Mouse (Mus musculus): ENCODE results near the gene Gm10521.
"Not testable (repeated sequence)": the region's sequence is repeated elsewhere in the genome, so short reads cannot be mapped to it uniquely, and the experiment has no call there.

Gene Gm10521

DNA sequence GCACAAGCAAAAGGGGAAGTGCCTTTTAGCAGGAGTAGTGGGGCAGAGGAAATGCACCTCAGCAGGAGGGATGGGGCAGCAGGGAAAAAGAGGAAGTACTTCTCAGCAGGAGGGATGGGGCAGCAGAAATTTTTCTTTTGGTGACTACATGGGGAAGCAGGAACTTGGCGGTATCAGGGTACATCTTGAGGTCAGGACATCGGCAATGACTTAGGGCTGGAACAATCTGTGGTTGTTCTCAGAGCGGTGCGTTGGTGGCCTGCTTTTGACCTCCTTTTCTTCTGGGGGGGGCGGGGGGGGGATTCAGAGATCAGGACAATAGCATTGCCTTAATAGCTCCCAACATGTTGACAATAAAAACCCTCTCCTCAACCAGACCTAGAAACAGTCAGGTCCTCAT is at the start of gene Gm10521:
TSS of gene Gm10521 (plus strand) at position 301 of the 400 bp plus-strand sequence.
- not testable (repeated sequence) for DNase-seq (ENCODE audit: low spot score)

DNA sequence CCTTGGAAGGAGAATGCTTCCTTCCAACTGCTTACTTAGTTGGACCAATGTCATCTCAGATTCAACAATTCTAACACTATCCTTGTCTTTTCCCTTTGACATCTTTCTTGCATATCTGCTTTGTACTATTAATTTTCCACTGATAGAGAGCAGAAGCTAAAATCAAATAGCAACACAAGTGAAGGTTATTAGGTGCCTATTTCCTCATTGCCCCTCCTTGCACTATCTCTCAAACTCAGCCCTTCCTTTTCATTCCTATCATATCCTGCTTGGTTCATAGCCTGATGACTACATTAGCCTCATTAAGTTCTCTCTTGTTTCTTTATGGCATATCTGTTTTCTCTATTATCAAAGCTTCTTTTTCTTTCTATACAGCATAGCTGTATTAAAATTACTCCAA is 47.3 kb upstream of the Gm10521 start:
- no peak for DNase-seq (ENCODE audit: low spot score)

DNA sequence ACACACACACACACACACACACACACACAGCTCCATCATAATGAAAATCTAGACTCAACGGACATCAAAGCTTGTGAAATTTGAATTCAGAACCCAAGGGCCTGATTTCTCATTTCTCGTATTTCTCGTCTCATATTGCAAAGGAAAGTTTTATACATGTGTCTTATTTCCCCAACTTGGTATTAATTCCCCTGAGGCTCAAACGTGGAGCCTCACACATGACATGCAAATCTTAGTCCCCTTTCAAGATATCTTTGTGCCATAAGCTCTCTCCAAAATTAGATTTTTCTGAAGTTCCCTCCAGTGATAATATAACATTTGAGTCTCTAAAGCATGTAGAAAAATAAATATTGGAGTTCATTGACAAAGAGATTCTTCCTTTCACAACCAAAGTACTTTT is 46.7 kb upstream of the Gm10521 start:
- no peak for DNase-seq (ENCODE audit: low spot score)

- DNase-seq (ENCODE audit: low spot score): no peak
Measured at GRCm38 (mm10) chr1:171849454-171849853, 46.0 kb upstream of the Gm10521 start.

DNA sequence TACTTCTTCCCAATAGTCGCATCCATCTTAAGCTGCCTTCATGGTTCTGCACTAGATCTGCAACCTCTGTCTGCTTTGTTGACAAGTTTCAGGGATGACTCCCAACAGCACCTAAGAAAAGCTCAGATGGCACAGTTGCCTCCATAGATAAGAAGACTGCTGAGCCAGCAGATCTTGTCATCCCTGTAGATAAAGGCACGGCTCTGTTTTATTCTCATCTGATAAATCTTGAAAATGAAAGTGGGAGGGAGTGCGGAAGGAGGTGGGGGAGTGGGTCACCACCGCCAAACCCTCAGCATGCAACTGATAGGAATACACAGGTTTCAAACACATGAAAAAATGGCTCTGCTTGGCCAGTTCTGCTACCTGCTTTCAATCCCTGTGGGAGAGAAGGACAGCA is 30.0 kb upstream of the Gm10521 start:
- DNase-seq (ENCODE audit: low spot score): no peak

DNA sequence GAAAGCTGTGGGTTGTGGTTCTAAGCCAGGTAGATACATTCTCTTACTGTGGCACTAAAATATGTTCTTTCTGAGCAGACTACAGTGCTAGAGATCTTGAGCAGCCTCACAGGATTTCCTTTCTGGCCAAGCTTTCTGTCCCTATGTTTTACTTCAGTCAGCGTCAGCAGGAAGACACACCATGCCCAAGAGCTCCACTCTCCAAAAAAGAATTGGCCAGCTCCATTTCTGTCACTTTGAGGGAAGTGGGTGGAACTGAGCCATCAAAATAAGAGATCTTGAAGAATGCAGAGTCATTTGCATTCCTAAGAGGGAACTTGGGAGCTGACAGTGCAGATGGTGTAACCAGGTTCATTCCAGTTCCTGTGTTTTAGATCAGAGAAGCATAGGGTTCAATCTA is 8.5 kb upstream of the Gm10521 start:
- DNase-seq (ENCODE audit: low spot score): no peak

DNA sequence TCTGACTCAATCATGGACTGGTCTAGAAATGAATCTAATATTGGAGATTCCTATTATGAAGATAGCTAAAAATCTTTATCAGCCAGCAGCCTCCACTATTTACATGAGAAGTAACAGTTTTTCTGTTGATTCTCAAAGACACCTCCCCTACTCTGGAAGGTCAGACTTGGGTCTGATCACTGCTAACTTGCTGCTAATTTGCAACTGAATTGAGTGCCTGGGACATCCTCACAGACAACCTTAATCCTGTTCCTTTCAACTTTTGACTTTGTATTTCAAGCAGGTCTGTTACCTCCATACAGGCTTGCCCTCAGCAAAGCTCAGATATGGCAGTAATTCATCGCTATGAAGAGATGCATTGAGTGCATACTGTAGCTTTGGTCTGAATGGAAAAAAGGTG is 8.5 kb downstream of the Gm10521 start:
- DNase-seq (ENCODE audit: low spot score): no peak

DNA sequence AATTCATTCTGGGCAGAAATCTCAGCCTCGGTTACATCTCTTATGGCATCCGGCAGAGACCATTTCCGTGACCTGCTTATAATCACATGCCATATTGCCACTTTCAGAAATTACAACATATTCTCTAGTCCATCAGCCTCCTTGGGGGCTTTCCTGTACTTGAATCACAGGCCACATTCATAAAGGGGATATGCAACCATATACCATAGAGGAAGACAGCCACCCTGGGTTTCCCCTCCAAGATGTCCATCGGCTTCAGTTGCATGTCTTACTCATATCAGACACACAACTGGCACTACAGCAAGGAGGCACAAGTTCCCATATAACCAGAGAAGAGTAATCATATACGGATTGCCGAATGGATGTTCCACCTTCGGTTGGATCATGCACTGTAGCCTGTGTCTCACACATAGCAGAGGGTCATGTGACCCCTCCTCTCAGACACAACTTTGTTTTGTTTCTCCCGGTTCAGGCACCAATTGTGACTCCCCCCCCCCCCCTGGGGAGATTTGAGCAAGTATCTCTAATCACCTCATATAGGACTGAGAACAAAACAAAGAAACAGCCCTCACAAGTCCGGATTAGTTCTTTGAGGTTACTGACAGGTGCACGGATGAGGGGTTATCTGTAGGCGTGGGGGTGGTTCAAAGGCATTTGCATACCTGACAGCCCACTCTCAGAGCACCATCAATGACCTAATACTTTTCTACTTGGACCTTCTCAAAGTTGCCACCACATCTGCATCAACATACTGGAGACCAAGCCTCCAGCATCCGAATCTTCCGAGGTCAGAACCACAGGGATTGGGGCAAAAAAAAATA is 20.4 kb downstream of the Gm10521 start:
- DNase-seq (ENCODE audit: low spot score): no peak

GRCm38 (mm10) chr1:171917305-171918039 is 22.0 kb downstream of the Gm10521 start, which contains the start of gene Slamf6:
Gene Slamf6, plus strand, starts transcription at chr1:171917515.
- DNase-seq (ENCODE audit: low spot score): no peak

GRCm38 (mm10) chr1:171918136-171918920 is 22.9 kb downstream of the Gm10521 start:
- no peak for DNase-seq (ENCODE audit: low spot score)

DNA sequence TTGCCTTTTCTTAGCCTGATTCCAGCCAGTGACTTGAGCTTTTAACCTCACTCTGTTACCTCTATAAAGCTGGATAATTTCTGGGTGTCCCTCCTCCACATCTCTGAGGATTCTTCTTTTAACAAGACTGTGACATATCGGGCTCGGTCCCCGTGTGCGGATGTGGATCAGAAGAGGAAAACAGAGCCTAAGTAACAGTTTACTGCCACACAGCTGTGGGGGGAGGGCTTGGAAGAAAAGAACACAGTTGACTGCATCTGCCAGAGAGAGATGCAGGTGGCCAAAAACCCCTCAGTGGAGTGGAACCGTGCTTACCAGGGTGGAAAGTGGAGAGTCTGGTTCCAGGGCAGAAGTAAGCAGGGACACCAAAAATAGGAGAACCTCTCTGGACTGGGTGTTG is 23.7 kb downstream of the Gm10521 start:
- DNase-seq (ENCODE audit: low spot score): no peak

DNA sequence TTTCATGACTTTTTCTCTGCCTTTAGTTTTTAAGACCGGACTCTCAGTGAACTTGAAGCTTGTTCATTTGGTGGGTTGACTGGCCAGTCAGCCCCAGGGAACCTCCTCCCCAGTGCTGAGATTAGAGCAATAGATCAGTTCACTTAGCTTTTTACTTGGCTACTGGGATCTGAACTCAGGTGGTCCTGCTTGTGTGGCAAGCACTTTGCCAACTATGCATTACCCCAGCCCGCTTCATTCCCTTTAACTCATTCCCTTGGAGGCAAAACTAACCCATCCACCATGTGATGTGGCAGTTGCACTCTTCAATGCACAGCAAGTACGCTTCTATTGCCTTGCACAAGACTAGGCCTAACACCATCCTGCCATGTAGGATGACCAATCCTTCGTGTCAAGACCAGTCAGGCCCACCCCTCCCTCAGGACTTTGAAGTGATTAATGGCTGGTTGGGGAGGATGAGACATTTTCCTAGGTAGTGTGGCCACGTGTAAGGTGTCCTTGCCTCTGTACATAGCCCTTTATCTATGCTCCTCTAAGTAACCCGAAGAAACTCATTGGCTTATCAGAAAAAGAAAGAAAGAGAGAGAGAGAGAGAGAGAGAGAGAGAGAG is 24.5 kb downstream of the Gm10521 start:
- no peak for DNase-seq (ENCODE audit: low spot score)

- no peak for DNase-seq (ENCODE audit: low spot score)
Measured at GRCm38 (mm10) chr1:171920989-171921621, 25.6 kb downstream of the Gm10521 start.

DNA sequence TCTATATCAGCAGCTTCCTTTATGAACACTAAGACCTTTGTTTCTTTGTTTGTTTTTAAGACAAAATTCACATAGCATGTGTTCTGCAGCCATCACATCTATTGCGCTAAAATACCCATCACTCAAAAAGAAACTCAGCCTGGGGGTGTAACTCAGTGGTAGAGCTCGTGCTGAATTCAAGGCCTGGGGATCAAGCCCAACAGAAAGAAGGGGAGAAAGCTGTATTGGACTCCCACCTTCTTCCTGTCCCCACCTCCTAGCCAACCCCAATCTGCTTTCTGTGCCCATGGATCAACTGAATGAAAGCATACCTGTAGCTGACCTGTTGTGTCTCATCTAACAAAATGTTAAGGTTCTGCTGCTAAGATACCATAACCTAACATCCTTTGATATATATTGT is 26.2 kb downstream of the Gm10521 start:
- no peak for DNase-seq (ENCODE audit: low spot score)

GRCm38 (mm10) chr1:171922844-171923243 is 27.4 kb downstream of the Gm10521 start:
- DNase-seq (ENCODE audit: low spot score): no peak

GRCm38 (mm10) chr1:171924900-171925299 is 29.4 kb downstream of the Gm10521 start:
- no peak for DNase-seq (ENCODE audit: low spot score)

GRCm38 (mm10) chr1:171933851-171934250 is 38.4 kb downstream of the Gm10521 start:
- no peak for DNase-seq (ENCODE audit: low spot score)

DNA sequence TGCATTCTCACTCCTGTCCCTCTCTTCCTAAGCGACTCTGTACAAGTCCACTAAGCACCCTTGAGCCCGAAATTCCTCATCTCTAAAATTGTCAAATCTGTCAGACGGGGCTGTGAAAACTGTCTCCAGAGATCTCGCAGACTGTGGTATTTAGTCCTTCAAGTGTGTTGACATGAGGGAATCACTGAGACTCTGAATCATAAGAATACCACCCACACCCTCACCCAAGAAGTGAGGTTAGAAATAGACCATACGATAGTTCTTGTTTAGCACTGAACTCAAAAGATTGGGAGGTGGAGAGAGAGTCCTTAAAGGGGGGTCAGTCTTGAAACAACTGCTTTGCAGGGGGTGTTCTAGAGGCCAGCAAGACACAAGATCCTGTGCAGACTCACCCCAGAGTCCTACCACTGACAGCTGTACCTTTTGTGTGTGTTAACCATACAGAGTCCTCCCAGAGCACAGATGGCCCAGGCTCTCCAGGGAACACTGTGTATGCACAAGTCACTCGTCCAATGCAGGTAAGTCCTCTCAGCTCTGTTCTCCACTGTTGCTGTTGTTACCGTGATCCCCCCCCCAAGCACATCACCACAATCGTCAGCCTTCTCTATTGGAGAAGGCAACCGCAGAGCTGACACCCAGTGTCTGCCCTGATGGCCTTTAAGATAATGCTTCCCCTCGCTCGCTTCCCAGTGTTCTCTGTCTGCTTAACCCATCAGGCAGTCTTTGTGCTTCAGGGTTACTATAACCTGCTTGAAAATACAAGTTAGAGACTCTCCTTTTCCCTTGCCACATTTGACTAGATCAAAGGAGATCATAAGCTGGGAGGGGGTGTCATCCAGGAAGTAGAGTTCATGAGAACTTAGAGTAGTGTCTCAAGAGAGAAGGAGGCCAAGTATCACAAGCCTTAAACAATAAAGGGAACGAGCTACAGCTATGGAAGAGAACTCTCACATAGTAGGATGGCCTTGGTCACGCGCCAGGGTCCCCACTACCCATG is 43.8 kb downstream of the Gm10521 start:
- no peak for DNase-seq (ENCODE audit: low spot score)

- no peak for DNase-seq (ENCODE audit: low spot score)
Measured at GRCm38 (mm10) chr1:171940626-171941025, 45.2 kb downstream of the Gm10521 start.

DNA sequence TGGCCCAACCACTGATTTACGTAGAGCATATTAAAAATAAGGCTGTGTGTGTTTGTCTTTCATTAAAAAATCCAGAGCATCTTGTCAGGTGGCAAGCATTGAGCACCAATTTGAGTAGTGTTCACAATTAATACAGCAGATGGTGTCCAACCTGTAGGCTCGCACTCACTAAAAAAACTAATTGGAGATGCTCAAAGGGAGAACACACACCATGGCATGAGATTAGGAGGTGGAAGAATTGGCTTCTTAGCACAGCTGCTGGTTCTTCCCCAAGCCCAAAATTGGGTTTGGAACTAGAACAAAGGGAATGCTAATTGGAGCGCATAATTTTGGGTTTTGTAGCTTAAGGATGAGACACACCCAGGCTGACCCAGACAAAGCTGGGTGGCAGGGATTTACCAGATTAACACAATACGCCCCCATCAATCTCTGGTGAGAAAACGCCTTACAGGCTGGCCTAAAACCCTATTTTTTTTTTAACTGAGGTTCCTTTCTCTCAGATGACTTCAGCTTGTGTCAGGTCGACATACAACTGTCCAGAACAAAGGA is 51.1 kb downstream of the Gm10521 start:
- DNase-seq (ENCODE audit: low spot score): peak; percentile 8

Data from retina, embryonic 14.5 days (tissue).